Mouse (Mus musculus) embryonic stem cell, embryonic (primary cell): Measurements from ENCODE around the gene Mapk1ip1.

Experiments used
- CTCF ChIA-PET, 4 experiments: fragments of 300-600 bp in 2 of 4; fragments of 350-600 bp in 2 of 4; sonication (Branson Sonifier 250); formaldehyde crosslinking; loops; one replicate each; lab custom pipeline; 2022; ENCODE audit warnings: inconsistent platforms in 2 of 4; lab: Charles Lee
- POLR2A ChIA-PET, 4 experiments: fragments of 300-600 bp in 2 of 4; fragments of 350-600 bp in 2 of 4; sonication (Branson Sonifier 250); formaldehyde crosslinking; loops; one replicate each; lab custom pipeline; 2022; ENCODE audit warnings: antibody characterized with exemption in 4 of 4, inconsistent platforms in 1 of 4; lab: Charles Lee

The Mapk1ip1 gene

DNA sequence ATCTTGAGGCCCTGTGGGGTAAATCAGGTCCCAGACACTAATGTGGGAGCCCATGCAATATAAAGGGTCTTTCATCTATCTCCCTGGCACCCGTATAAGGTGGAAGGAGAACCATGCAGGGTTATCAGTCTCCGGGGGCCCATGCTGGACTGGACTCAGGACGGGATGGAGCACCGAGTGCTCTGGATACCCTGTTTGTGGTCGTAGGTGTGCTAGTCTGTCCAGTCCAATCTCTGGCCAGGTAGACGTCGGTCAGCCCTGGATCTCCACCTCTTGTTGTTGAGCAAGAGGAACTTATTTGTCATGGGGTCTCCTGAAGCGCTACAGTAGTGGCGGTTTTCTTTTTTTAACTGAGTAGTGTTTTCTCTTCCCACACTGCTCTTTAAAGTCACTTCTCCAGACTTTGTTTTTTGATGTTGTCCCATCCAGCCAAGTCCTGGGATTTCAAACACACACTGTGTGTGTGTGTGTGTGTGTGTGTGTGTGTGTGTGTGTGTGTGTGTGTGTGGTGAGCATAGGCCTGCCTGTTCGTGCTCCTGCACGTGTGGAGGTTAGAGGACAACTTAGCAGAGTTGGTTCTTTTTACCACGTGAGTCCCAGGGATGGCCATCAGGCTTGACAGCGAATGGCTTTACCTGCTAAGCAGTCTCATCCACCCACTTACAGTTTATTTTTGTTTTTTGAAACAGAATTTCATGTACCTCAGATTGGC, 1.4 kb upstream of the Mapk1ip1 start:
- POLR2A ChIA-PET = interaction anchor here in 2 of 4 experiments (0.6 to 0.9 kb wide), 3 partner anchors 341 to 891 kb away, joined by 3 to 4 read pairs (median 3); no protein-coding TSS in a partner anchor

DNA sequence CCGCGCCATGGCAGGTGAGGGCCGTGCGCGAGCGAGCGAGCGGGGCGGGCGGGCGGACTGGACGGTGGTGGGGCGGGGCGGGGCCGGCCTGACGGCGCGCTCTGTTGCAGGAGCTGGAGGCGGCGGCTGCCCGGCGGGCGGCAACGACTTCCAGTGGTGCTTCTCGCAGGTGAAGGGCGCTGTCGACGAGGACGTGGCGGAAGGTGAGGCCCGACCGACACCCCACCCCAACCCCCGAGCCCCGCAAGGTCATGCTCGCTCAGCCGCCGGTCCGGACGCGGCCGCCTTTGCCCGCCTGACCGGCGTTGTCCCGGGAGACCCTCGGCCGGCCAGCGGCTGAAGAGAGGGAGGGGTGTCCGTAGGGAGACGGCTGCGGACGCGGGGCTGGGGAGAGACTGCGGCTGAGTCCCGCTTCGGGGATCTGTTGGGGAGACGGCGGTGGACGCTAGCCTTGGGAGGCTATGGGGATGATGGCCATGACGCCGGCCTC, 474 bp upstream of the Mapk1ip1 start:
- POLR2A ChIA-PET = interaction anchor here (0.6 to 7.2 kb wide), 30 partner anchors 8 to 418 kb away, joined by 3 to 56 read pairs (median 4); no protein-coding TSS in a partner anchor
- CTCF ChIA-PET = interaction anchor here in 3 of 4 experiments (0.6 to 6.9 kb wide), 12 partner anchors 11 to 884 kb away, joined by 3 to 91 read pairs (median 3); no protein-coding TSS in a partner anchor

More for the DNA sequence above, 1.4 kb upstream of the Mapk1ip1 start:
- CTCF ChIA-PET = no interaction called here

DNA sequence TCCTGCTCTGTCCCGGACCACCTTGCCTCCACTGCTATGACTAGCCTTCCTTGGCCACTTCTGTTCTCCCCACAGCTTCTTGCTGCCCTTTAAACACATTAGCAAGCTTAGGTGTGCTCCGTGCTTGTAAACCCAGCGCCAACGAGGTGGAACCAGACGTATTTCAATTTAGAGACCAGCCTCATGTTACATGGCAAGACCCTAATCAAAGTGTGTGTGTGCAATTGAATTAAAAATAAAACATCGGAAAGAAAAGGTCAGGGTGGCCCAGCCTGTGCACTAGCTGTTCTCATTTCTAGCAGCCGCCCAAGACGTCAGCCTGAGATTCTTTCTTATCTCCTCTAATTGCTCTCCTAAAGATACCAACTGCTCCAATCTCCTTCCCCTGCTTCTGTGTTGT, 962 bp downstream of the Mapk1ip1 start:
- ChIA-PET POLR2A (interaction anchor here (0.9 to 7.2 kb wide), 11 partner anchors 9 to 79 kb away, joined by 3 to 56 read pairs (median 3); no protein-coding TSS in a partner anchor), CTCF (interaction anchor here in 3 of 4 experiments (0.5 to 6.9 kb wide), 7 partner anchors 10 to 192 kb away, joined by 3 to 110 read pairs (median 4); no protein-coding TSS in a partner anchor)

DNA sequence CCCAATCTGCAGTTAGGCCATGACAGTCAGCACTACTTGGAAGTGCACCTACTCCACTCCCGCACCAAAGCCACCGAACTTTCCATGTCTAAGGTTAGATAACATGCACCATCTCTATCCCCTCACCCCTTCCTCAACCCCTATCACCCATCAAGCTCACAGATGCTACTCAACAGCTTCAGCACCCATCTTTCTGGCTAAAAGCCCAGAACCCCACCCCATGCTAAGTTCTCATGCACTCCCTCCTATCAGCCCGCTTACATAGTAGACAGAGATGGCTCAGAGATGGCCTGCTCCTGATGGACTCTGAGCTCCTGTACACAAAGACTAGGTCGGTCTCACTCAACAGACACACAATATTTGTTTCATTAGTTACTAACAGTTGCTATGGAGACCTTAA, 2.7 kb downstream of the Mapk1ip1 start:
- ChIA-PET CTCF (interaction anchor here in 2 of 4 experiments (5.7 to 6.9 kb wide), 2 partner anchors 80 kb away, joined by 91 to 110 read pairs; no protein-coding TSS in a partner anchor), POLR2A (interaction anchor here in 2 of 4 experiments (0.5 to 7.2 kb wide), 4 partner anchors 11 to 80 kb away, joined by 3 to 56 read pairs (median 4); no protein-coding TSS in a partner anchor)

DNA sequence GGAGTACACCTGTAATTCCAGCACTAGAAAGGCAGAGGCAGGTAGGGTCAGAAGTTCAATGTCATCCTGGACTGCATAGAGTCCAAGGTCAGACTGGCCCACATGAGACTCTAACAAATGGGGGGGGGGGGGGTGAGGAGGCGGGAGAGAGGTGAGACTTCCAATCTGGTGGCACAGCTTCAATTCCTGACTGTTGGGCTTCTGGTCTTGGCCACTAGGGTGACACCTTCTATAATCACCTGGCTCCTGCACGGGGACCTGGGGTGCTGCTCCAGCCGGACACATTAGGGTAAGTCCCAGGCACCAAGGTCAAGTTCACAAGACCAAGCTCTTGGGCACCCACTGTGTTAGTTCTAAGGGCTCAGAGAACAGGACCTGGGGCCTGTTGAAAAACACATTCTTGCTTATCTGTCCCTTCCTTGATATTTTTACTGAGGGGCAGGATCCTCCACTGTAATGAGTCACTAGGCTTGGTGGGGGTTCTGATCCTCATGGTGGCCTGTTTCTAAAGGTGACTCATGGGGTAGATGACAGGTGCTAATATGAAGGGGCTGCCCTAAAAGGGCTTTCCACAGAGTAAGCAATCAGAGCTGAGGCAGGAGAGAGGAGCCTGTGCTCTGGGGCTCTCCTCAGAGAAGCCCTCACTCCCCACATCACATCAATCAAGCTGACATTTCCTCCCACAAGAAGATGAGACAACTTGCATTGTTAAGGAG, 4.5 kb downstream of the Mapk1ip1 start:
- POLR2A ChIA-PET = interaction anchor here (0.6 to 7.2 kb wide), 17 partner anchors 8 to 1404 kb away, joined by 3 to 56 read pairs (median 4); partner anchors contain the start of gene Glrx3 (in 1 of the 4)
- CTCF ChIA-PET = interaction anchor here (0.6 to 6.9 kb wide), 25 partner anchors 9 to 716 kb away, joined by 3 to 110 read pairs (median 4); no protein-coding TSS in a partner anchor

DNA sequence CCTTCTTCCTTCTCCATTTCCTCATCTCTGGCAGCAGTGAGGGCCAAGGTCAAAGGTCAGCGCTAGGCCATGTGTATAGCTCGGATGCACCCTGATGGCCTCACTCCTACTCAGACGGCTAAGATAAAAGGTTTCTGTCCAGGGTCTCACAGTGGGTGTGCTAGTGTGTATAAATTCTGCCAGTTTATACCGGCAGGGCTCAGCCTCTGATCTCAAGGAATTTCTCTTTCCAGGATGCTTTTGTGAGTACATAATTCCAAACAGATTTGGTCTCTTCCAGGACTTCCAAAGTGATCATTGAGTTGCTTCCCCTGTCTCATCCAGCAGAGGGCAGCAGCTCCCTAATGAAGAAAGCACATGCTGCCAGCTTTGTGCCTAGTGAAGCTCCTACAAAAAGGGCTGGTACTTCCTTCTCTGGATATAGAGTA, 5.5 kb downstream of the Mapk1ip1 start:
- ChIA-PET CTCF (interaction anchor here (0.5 to 6.9 kb wide), 27 partner anchors 9 to 442 kb away, joined by 3 to 110 read pairs (median 5); no protein-coding TSS in a partner anchor), POLR2A (interaction anchor here (0.6 to 7.2 kb wide), 14 partner anchors 9 to 1404 kb away, joined by 3 to 56 read pairs (median 4); partner anchors contain the start of gene Glrx3 (in 1 of the 4))

DNA sequence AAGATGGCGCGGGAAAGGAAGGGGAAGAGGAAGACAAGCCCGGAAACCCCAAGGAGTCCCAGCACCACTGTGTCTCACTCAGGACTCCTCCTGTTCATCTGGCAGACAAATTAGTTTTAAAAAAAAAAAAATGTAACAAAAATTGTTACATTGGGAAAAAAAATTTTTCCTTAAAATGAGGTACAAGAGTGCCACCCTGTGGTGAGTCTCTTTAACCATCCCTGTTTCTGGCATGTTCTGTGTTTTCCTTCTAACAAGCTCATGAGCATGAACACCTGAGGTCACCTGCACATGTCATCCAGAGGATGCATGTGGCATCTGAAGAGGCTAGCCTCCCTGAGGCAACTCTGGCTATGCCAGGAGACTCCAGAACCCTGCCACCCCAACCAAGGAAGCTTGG, 11.0 kb downstream of the Mapk1ip1 start:
- POLR2A ChIA-PET = interaction anchor here in 2 of 4 experiments (0.7 to 1.6 kb wide), 4 partner anchors 11 to 719 kb away, joined by 3 to 4 read pairs (median 3); partner anchors contain the start of genes Mapk1ip1 (in 2 of the 2) and Ppp2r2d (in 2 of the 2)

DNA sequence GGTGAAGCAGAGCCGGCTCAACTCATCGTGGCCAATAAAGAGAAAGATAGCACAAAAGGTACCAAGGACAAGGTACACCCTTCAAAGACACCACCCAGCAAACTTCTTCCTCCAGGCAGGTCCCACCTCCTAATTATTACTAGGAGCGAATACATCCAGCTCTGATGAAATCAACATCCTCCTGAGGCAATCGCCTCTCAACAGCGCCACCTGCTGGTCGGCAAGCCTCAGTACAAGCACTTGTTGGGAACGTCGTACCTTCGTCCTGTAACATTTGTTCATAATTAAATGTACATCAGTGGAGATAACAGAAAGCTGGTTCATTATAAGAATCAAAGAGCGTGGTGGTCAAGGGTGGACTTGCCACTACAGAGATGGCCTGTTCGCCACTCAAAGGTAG, 18.3 kb downstream of the Mapk1ip1 start:
- ChIA-PET POLR2A (interaction anchor here in 2 of 4 experiments (0.8 kb wide), 2 partner anchors 18 kb away, joined by 3 to 4 read pairs; partner anchors contain the start of genes Mapk1ip1 (in 2 of the 2) and Ppp2r2d (in 2 of the 2)), CTCF (interaction anchor here (0.6 to 3.5 kb wide), 16 partner anchors 9 to 1350 kb away, joined by 3 to 21 read pairs (median 5); partner anchors contain the start of gene Tcerg1l (in 1 of the 4))

More for the DNA sequence above, 11.0 kb downstream of the Mapk1ip1 start:
- CTCF ChIA-PET = interaction anchor here (0.5 to 1.8 kb wide), 27 partner anchors 10 to 1361 kb away, joined by 3 to 9 read pairs (median 3); partner anchors contain the start of genes Mapk1ip1 (in 3 of the 4), Ppp2r2d (in 2 of the 4) and Tcerg1l (in 1 of the 4)

DNA sequence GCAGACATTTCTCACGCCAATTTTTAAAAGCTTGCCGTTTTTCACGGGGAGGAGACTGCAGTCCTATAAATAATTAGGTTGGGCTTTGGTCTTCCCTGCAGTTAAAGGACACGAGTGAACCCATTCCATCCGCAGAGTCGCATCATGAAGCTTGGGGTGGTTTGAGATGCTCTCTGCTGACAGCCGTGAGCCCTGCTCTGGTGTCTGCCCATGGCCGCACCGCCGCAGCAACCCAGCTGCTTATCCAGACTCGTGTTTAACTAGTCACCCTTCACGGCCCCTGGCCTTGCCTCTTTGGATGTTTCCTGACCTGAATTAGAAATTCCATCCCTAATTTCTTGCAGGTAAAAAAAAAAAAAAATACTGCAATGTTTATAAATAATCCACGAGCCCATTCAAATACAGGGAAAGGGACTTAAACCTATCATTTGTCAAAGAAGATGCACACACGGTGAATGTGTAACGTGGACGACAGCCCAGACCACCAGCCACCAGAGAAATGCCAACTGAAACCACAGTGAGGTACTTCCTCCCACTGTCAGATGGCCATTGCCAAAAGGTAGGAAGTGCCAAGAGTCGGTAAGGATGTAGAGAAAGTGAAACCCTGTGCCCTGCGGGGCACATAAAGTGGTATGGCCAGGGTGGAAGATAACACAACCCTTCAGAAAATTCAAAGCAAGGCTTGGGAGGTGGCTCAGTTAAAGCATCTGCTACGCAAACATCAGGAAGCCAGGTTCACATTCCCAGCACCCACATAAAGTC, 20.9 kb downstream of the Mapk1ip1 start:
- ChIA-PET CTCF (interaction anchor here in 2 of 4 experiments (0.7 kb wide), 2 partner anchors 70 to 765 kb away, joined by 3 to 5 read pairs; no protein-coding TSS in a partner anchor), POLR2A (no interaction called here)

DNA sequence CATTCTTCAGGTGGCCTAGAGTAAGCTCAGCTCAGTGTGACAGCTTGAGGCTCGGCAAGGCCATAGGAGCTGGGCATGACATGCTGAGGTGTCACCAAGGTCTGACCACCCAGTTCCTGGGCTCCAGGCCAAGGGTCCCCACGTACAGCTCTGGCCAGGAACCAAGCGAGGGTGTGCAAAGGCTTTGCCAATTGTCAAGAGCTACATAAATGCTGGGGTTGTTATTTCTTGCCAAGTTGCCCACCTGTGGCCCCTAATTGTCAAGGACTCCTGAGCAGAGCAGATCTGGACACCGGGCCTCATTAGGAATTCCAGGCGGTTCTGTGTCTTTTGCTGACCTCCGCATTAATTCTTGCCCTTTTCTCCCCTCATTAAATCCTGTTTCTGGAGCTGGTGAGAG, 21.6 kb downstream of the Mapk1ip1 start:
- POLR2A ChIA-PET = no interaction called here
- CTCF ChIA-PET = interaction anchor here in 1 of 4 experiments (0.7 kb wide), 1 partner anchor 69 kb away, joined by 3 read pairs; no protein-coding TSS in a partner anchor

DNA sequence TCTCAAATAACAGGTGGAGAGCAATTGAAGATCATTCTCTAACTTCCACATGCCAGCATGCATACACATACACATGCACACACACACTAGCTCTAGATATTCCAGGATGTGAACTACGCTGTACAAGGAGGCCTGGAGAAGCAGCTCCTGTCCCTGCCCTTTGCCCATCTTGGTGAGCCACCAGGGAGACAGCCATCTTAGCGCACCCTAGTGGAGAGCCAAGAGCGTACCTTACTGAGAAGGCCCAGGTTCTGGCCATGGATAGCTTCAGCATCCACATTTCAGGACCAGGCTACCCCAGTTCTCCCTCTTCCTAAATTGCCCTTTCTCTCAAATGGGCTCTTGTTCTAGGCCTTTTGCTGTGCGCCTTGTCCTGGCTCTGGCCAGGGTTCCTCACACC, 27.8 kb downstream of the Mapk1ip1 start:
- POLR2A ChIA-PET = interaction anchor here in 1 of 4 experiments (0.7 kb wide), 1 partner anchor 34 kb away, joined by 3 read pairs; no protein-coding TSS in a partner anchor
- CTCF ChIA-PET = interaction anchor here (0.5 to 2.5 kb wide), 28 partner anchors 8 to 1340 kb away, joined by 3 to 21 read pairs (median 4); no protein-coding TSS in a partner anchor

DNA sequence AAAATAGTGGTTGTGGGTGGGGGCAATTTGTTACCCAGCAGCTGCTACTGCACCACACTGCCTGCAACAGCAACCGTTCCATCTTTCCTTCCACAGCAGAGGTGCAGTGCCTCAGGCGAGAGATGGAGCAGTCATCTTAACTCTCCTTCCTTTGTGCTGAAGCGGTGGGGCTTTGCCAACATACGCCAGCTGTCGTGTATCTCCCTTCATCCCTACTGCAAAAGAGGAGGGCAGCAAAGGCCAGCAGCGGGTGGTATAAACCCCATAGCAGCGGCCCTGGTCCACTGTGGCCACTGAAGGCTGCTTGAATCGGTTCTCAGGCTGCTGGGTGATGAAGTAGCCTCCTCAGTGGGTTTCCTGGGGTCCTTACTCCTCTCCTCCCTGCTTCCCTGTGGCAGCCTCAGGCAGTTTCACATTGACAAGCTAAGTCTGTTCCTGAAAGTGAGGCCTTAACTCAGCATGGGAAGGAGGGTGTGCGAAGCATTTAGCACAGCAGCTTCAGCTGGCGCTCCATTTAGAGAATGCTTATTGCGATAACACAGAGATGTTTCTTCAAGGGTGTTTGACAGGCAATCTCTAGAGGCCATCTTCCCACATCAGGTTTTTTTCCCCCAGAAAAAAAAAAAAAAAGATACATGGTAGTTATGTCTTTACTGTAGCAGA, 32.7 kb downstream of the Mapk1ip1 start:
- POLR2A ChIA-PET = no interaction called here
- CTCF ChIA-PET = interaction anchor here in 1 of 4 experiments (0.6 kb wide), 1 partner anchor 767 kb away, joined by 3 read pairs; no protein-coding TSS in a partner anchor

DNA sequence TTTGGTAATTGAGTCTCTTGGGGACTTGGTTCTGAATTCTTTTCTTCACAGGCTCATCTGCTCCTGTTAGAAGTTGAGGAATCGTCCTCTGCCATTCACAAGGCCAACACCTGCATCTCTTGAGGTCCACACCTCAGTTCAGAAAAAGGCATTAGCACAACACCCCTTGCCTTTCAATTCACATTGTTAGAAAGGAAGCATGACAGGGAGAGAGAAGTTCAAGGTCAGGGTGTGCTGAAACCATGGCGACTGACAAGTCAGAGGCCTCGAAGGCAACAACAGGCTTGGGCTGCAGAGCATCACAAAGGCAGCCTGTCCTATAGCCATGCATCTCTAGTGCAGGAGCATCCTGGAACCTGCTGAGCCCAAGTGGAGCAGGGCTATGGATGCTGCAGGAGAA, 38.9 kb downstream of the Mapk1ip1 start:
- POLR2A ChIA-PET = no interaction called here
- CTCF ChIA-PET = interaction anchor here in 1 of 4 experiments (1.8 kb wide), 1 partner anchor 11 kb away, joined by 5 read pairs; no protein-coding TSS in a partner anchor

DNA sequence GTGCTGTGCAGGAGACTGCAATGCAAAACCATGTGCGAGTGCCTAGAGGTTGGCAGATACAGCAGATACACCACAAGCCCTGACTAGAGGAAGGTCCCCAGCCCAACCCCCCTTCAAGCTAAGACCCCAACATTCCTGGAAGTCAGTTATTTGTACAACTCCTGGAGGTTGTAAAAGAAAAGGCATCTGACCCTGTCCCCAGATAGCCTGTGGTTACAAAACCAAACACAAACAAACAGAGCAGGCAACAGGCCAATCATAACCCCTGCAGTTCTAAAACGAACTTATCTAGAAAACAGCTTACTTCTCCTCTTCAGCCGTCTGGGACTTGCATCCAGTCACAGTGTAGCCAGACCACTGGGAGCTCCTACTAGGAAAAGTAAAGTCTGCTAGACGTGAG, 42.7 kb downstream of the Mapk1ip1 start:
- POLR2A ChIA-PET = interaction anchor here in 2 of 4 experiments (0.6 to 1.0 kb wide), 2 partner anchors 119 to 658 kb away, joined by 3 read pairs; no protein-coding TSS in a partner anchor
- CTCF ChIA-PET = interaction anchor here in 2 of 4 experiments (0.6 to 1.3 kb wide), 4 partner anchors 24 to 586 kb away, joined by 3 to 5 read pairs (median 4); no protein-coding TSS in a partner anchor

DNA sequence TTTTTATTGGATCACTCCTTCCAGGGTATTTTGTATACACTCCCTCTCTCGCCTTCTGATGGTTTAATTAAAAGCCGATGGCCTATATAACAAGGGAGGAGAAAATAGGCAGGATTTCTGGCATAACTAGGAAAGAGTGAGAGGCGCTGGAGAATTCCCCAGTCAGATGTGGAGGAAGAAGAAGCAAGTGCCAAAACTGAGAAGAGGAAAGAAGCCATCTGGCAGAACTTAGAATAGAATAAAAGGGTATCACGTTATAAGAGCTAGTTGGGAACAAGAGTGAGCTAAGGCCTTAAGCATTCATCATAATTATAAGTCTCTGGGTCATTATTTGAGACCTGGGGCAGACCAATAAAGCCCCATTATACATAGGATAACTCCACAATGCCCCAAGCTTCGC, 58.0 kb downstream of the Mapk1ip1 start:
- CTCF ChIA-PET = interaction anchor here in 2 of 4 experiments (0.6 to 0.8 kb wide), 2 partner anchors 1148 to 1310 kb away, joined by 3 to 4 read pairs; no protein-coding TSS in a partner anchor
- POLR2A ChIA-PET = interaction anchor here in 1 of 4 experiments (0.6 kb wide), 1 partner anchor 1637 kb away, joined by 4 read pairs; no protein-coding TSS in a partner anchor
